Mouse (Mus musculus) lung, postnatal 0 days (tissue): ENCODE measurements around the gene St3gal4.

ENCODE experiments used
- CTCF ChIP-seq: IDR thresholded peaks from 2 replicates; pipeline ENCODE4 v1.5.1; 2016; ENCODE audit warnings: antibody characterized with exemption, mild to moderate bottlenecking
- EP300 ChIP-seq: IDR thresholded peaks from 2 replicates; pipeline ENCODE4 v1.6.1; 2016; ENCODE audit warnings: antibody characterized with exemption, mild to moderate bottlenecking, control low read depth

DNA sequence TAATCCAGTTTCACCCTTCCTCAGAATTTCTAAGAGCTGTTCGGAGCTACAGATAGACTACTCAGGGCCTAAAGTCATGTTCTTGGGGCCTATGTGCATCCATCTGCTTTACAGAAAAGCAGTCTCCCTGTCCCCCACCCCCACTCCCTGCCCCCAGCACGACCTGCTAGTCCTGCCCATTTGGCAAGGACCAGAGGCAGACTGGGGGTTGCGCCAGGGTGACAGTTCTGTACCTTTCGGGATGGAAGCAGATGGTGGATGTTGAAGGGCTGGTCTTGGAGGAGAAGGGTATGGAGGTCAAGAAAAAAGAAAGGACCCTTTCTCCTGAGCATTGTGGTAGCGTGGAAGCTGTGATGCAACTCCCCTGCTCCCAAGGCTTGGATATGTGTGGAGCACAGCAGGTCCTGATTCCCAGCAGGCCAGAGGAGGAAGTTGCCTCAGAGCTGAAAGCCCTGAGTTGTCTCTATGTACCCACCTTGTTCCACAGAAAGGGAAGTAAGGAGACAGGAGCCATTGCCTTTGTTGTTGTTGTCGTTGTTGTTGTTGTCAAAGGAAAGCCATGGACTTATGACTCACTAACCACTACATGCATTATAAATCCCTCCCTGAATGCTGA lies 91.6 kb downstream of the St3gal4 start:
- TF ChIP-seq CTCF (no peak), EP300 (no peak)
